In genomic region chr3:107517631-107518108, GRCm38 (mm10) we compare ENCODE assay signal across 8 mouse cellular contexts. TPM values are rescaled to one million over a fixed set of nuclear protein-coding genes. Genes with fewer than 3 reads are reported as not detected.
DNase-seq lines count a peak whose midpoint lies in the region; ATAC-seq and TF ChIP-seq lines count a peak whose summit lies in the region.

TSS of gene Slc6a17 (minus strand) at chr3:107518018.

- peaks cover 90% of the 10 kb centered on the region for H3K27me3 ChIP-seq in E14TG2a.4 (ENCODE audit: insufficient read depth, low read length)
- peaks cover 32% of the 10 kb centered on the region for H3K27me3 ChIP-seq in heart, postnatal 0 days (ENCODE audit: control insufficient read depth, insufficient read depth, low read length)
- peaks cover 44% of the 10 kb centered on the region for H3K27me3 ChIP-seq in liver, postnatal 0 days (ENCODE audit: insufficient read depth, low read length)

- H3K4me3 ChIP-seq in E14TG2a.4 (replicated peaks; ENCODE audit: low read length), result peak within 1 kb of the TSS; percentile 81
- H3K4me3 ChIP-seq in heart, postnatal 0 days (ENCODE audit: low read depth, low read length), result peak within 1 kb of the TSS; percentile 59
- peak within 1 kb of the TSS; percentile 27 for H3K4me3 ChIP-seq in liver, postnatal 0 days (ENCODE audit: low read depth, low read length)

- H3K4me2 ChIP-seq in heart, postnatal 0 days (ENCODE audit: low read depth, low read length), result peak within 1 kb of the TSS; percentile 96
- peak within 1 kb of the TSS; percentile 58 for H3K4me2 ChIP-seq in liver, postnatal 0 days (ENCODE audit: low read depth, low read length)

- ATAC-seq in heart, postnatal 0 days (ENCODE audit: insufficient read depth, low read depth), result peak; percentile 84
- no peak for ATAC-seq in liver, postnatal 0 days

- H3K9ac ChIP-seq in heart, postnatal 0 days (replicated peaks; ENCODE audit: low read depth, low read length), result peak within 1 kb of the TSS; percentile 50
- H3K9ac ChIP-seq in liver, postnatal 0 days (replicated peaks), result no peak within 1 kb of the TSS

- H3K4me1 ChIP-seq in E14TG2a.4 (replicated peaks; ENCODE audit: low read depth, low read length), result peaks cover 8% of the 10 kb centered on the region
- peaks cover 13% of the 10 kb centered on the region; the same call in 1 of the 2 replicates for H3K4me1 ChIP-seq in heart, postnatal 0 days (ENCODE audit: control insufficient read depth, insufficient read depth)
- H3K4me1 ChIP-seq in liver, postnatal 0 days (ENCODE audit: insufficient read depth), result peaks cover 2% of the 10 kb centered on the region; the same call in 1 of the 2 replicates

- H3K27ac ChIP-seq in heart, postnatal 0 days (ENCODE audit: low read depth), result peak within 1 kb of the TSS; percentile 20; the same call in 1 of the 2 replicates
- no peak within 1 kb of the TSS for H3K27ac ChIP-seq in liver, postnatal 0 days (ENCODE audit: low read depth)

- WGBS in heart, postnatal 0 days, result 1% methylated on average over 66 of the region's 68 CpGs
- under 1% methylated on average over 51 of the region's 68 CpGs for whole genome bisulfite sequencing in liver, postnatal 0 days (ENCODE audit: insufficient replicate concordance)

- no peaks in the 10 kb centered on the region for H3K36me3 ChIP-seq in E14TG2a.4 (ENCODE audit: insufficient read depth, low read length)
- H3K36me3 ChIP-seq in heart, postnatal 0 days (replicated peaks; ENCODE audit: control insufficient read depth, insufficient read depth, low read length), result no peaks in the 10 kb centered on the region
- no peaks in the 10 kb centered on the region for H3K36me3 ChIP-seq in liver, postnatal 0 days (replicated peaks; ENCODE audit: insufficient read depth, low read length)

- TF ChIP-seq EP300 in heart, postnatal 0 days (IDR thresholded peaks at IDR 0.05; ENCODE audit: low read depth), result no peak
- TF ChIP-seq EP300 in liver, postnatal 0 days (IDR thresholded peaks at IDR 0.05; ENCODE audit: low read depth), result no peak

- no peaks in the 10 kb centered on the region for H3K9me3 ChIP-seq in E14TG2a.4 (ENCODE audit: low read length)
- no peaks in the 10 kb centered on the region for H3K9me3 ChIP-seq in heart, postnatal 0 days (replicated peaks; ENCODE audit: control insufficient read depth, low read length)
- H3K9me3 ChIP-seq in liver, postnatal 0 days (ENCODE audit: low read length), result no peaks in the 10 kb centered on the region

- no peak for TF ChIP-seq CTCF in E14TG2a.4 (conservative IDR thresholded peaks at IDR 0.05; ENCODE audit: low read length)
- TF ChIP-seq CTCF in heart, postnatal 0 days (IDR thresholded peaks at IDR 0.05; ENCODE audit: low read depth), result 0 out of 2 replicates have a peak, but pooled peaks have one; percentile 9
- TF ChIP-seq CTCF in liver, postnatal 0 days (IDR thresholded peaks at IDR 0.05; ENCODE audit: low read depth), result no peak

- DNase-seq in adrenal gland, adult 2 months, result peak; percentile 84
- peak; percentile 73 for DNase-seq in embryo, embryonic 9.5 days (ENCODE audit: extremely low spot score)
- DNase-seq in heart, postnatal 0 days (ENCODE audit: low spot score), result peak; percentile 23
- peak; percentile 43 to 81 for DNase-seq in kidney, postnatal 36 days
- peak; percentile 18 for DNase-seq in liver, postnatal 0 days
- DNase-seq in right cerebral cortex, postnatal 4 days, result peak; percentile 86
- DNase-seq in thymus, postnatal 10 days (ENCODE audit: low spot score in 2 of 2), result no peak

RNA-seq across cellular contexts. Expression of gene Slc6a17, which starts in this region (rescaled TPM):
- total RNA-seq in adrenal gland, adult 2 months (2021), result 10 to 100 TPM in 1 of 2 experiments, 1 to 10 TPM in 1; 4.3 to 13.3 TPM
- 1.8 and 2.8 TPM in 2 replicates for polyA plus RNA-seq in adrenal gland, adult 2 months (2012; rRNA removed)
- total RNA-seq in heart, postnatal 0 days (2014; rRNA removed; ENCODE audit: low replicate concordance), result 9.7 and 22.3 TPM in 2 replicates
- 2.4 and 3.1 TPM in 2 replicates for polyA plus RNA-seq in heart, postnatal 0 days (2015; fragmentation: Nextera tagmentation; extraction: Ambion mirVana)
- polyA plus RNA-seq in liver, postnatal 0 days (2015; fragmentation: Nextera tagmentation; extraction: Ambion mirVana), result 0.02 and 0.08 TPM in 2 replicates

Comparison
In these comparisons a context has a peak if more than half of its experiments do, and no peak if none do; other contexts are left out.
1. Peak in DNase-seq, H3K4me3 ChIP-seq and H3K4me2 ChIP-seq in liver, postnatal 0 days; RNA of the gene not detected or under 1 TPM.
2. H3K4me3 ChIP-seq: peak in every context shown above with its lines; median percentile 81 in E14TG2a.4; 59 in heart, postnatal 0 days; 27 in liver, postnatal 0 days.
3. DNase-seq: peak in adrenal gland, adult 2 months (single experiment), embryo, embryonic 9.5 days (single experiment), heart, postnatal 0 days (single experiment), kidney, postnatal 36 days (2 of 2) and right cerebral cortex, postnatal 4 days (single experiment); none in thymus, postnatal 10 days (0 of 2).